Mouse (Mus musculus) left cerebral cortex, postnatal 36 days (tissue): ENCODE measurements around the gene Acox2. TPM values are rescaled to one million over a fixed set of nuclear protein-coding genes. Genes with fewer than 3 reads are reported as not detected.
A peak's percentile ranks its signal among the peaks of the same experiment; 100 is the strongest.

Source experiments
- DNase-seq, 2 experiments: peaks; one replicate each; pipeline ENCODE4 v3.0.0; 2021 to 2022; ENCODE audit warnings: low spot score in 2 of 2, mixed read lengths in 1 of 2
- intact Hi-C: fragments of 180-260 bp; cut with DNase I; formaldehyde crosslinking; loops from one replicate; pipeline ENCODE4 v1.15.1; 2025
- total RNA-seq, 2 experiments: library from RNA; stranded (reverse); gene quantifications; 2 replicates each; pipeline ENCODE4 v1.2.3; 2021

Gene Acox2
- total RNA-seq, 2 experiments from 2014 or later, result not detected

DNA sequence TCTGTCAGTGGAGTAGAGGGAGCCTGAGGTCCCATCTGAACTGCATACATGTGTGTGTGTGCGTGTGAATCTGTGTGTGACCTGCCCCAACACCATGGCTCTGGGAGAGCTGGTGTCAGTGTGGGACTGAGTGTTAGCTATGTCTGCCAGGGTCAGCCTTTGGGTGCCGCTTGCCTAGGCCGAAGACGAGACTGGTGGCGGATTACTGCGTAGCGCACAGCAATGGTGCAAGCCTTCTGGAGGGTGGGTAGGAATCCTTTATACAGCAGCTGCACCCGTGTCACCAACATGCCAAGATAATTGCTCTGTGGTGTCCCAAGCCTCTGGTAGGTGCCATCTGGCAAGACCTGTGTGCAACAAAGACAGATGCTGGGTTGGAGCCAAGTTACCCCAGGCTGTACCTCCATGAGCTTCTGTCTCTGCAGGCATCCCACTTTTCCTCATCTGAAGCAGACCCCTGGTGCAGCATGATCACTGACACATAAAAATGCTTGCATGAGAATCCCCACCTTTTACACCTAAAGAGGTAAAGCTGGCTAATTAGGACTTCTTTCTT lies 7.7 kb downstream of the Acox2 start:
- no peak for DNase-seq
- intact Hi-C loops, result no loop called here

DNA sequence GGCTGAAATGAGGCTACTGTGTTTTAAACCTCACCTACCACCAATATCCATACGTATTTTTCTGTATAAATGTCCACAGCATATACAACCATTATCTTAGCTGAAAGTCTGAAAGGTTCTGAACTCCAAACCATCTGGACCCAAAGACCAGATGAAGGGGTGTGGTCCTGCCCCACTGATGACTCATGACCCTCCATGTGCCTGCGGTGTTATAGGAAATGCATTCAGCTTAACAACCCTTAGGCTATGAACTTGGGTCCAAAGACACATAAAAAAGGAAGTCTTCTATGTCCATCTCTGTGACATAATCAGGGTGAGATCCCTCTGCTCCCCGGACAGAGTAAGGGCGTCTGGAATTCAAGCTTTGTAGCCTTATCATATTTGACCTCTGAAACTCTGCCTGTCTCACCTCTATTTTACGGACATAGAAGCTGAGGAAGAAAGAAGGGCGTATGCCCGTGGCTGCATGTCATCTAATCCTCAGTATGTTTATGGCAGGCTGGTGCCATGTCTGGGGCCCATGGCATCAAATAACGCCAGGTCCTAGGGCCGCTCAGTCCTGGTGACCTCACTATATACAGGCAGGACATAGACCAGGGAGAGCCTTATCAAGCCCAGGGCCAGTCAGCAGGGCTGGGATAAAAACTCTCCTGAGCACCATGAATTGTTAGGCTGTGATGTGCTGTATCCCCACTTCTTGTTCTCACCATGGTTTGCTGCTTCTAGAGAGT lies 8.8 kb downstream of the Acox2 start:
- no peak for DNase-seq
- intact Hi-C loops, result no loop called here

DNA sequence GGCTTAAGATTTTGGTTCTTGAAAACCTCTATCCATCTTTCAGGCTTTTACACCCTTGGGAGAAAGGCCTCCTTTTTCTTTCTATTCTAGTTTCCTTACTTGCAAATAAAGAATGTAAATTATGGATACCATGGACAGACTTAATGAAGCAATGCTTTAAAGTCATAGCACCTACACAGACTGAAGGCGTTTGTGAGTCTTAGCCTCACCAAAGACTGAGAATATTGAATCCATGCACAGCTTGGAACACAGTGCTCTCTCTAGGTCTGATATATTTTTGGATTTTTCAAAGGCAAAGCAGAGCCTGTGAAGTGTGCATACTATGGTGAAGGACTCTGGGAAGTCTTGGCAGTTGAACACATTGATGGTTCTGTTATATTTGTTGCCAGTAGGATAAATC lies 9.9 kb downstream of the Acox2 start:
- DNase-seq, result no peak
- intact Hi-C loops, result no loop called here

DNA sequence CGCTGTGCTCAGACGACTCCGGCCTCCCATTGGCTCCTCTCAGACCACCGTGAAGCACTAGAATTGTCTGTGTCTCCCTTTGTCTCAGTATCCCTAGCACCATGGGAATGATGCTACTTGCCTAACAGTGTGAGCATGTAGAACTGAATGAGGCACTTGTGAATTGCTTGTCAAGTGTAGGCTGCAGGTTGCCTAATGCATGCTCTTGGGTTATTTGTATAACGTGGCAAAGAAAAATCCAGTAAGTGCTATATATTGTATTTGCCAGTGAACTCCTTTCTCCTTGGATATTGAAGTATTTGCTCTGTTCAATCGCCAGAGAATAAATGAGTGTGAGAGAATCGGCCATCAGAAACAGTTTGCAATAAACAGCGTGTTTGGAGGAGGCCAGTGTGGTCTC lies 12.3 kb downstream of the Acox2 start:
- no peak for DNase-seq
- intact Hi-C loops, result no loop called here

DNA sequence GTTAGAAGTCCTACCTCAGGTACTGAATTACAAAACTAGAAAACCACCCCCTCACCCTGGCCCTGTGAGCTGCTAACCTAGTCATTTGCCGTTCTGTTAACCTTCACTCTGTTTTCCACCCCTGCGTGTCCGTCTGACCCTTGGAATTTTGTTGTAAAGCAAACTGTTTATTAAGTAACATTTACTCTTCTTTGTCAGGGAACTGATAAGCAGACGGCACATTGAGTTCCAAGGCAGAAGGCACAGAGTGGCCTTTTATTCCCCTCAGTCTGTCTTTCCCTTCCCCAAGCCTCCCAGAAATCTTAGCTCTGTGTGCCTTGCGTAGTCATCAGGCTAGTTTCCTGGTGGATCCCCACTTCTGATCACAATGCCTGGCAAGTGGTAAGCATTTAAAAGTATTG lies 14.9 kb downstream of the Acox2 start:
- intact Hi-C loops, result no loop called here

DNA sequence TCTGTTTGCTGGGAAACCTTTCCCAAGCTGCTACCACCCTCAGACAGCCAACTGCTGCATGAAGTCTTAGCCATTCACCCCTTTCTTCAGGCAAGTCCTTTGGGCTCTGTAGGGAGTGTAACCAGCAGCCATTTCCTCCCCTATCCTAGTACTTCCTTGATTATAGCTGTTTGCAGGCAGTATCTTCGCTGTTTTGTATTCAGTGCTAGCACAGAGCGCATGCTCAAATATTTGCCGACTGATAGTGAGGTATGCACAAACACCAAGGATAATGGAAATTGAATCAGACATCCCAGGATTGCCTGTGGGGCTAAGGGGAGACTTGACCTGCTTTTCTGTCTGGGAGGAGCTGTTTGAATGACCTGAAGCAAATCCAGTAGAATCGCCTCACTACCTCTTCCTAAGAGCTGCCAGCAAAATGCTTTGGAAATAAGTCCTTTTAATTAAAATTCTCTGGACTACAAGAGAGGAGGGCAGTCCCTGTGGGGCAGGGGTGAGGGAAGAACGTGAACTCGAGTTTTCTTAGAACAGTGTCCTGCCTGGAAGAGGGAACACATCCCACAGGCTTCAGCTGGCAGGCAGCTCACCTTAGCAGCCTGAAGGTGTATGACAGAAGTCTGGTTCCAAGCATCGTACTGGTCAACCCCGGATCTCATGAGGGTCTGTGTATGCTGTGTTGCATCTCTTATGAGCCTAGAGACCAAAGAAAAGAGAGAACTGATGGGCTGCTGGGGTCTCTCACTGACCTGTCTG lies 15.8 kb downstream of the Acox2 start:
- no peak for DNase-seq
- intact Hi-C loops, result no loop called here

More for the DNA sequence above, 14.9 kb downstream of the Acox2 start:
- no peak for DNase-seq

DNA sequence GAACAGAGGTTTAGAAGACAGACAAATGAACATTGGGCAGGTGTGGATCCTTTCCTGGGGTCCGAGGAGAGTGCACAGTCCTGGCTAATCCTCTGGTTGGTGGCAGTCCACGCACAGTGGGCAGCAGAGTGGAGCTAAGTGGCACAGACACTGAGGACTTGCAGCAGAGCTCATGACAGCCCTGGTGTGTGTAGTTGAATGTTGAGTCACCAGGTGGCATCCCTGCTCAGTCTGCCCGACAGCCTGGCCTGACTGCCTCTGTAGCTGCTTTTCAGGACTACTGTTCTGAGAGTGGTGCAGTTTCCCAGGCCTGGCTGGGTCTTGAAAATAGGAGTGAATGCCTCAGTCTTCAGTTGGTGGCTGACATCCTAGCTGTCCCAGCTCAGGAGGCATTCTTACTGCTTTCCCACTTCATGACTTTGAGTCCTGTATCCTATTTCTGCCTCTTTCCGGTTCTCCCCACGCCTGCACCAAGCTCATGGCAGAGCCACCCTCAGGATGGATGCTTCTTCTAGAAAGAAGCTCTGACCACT lies 16.7 kb downstream of the Acox2 start:
- intact Hi-C loops, result no loop called here
- peak in 1 of 2 experiments; percentile 46 for DNase-seq

DNA sequence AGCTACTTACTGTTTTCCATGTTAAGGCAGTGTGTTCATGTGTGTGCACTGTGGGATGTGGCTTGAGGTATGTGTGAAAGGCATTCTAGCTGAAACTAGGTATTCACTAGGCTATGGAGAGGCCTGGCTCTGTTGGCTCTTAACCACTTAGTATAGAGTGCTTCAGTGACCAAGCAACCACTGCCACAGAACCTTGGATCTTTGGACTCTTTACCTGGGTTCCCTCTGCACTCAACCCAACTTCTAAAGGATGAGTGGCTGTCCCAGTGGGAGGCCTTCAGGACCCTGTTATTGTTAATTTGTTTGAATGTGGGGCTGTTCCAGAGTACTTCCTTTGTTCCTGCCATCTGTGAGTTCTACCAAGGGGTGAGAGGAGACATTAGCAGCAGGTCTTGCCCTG lies 17.3 kb downstream of the Acox2 start:
- intact Hi-C loops, result no loop called here
- no peak for DNase-seq

DNA sequence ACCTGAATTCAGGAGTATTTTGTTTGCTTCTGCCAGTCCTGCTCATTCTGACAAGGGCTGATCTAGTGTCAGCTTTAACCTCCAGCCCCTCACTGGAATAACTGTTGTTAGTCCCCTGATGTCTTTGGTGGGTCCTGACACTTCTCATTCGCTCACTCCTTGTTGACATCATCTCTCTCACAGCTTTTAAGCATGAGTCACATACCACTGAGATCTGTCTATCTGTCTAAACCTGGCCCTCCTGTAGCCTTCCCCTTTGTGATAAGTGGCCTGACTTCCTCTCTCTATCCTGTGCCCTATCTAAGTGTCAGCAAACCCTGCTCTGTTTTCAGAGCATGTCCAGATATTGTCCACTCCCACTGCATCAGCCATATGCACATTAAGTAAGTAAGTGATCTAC lies 25.9 kb downstream of the Acox2 start:
- intact Hi-C loops, result no loop called here
- no peak for DNase-seq

DNA sequence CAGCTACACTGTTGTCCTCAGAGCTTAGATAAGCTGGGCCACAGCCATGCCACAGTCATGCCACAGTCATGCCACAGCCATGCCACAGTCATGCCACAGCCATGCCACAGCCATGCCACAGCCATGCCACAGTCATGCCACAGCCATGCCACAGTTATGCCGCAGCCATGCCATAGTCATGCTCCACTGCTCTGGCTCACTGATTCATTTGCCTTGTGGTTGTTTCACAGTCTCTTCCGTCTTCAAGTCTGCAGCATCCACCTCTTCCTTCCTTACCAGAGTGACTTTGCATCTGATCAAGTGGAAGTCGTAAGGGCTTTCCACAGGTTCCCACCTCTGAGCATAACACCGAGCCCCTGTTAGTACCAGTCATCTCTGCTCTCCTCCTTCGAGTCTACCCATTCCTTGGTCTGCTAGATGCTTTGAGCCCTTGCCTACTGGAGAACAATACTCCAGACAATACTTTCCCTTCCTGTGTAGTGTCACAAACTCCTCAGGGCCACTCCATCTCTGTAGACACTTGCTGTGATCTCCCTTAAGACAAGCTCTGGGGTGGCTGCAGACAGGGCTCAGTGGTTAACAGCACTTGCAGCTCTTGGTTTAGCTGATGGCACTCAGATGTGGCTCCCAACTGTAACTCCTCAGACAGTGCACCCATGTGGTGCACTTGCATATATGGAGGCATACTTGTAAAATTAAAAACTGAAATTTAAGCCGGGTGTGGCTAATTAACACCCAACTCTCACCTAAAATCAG lies 26.8 kb downstream of the Acox2 start:
- no peak for DNase-seq
- intact Hi-C loops, result no loop called here

DNA sequence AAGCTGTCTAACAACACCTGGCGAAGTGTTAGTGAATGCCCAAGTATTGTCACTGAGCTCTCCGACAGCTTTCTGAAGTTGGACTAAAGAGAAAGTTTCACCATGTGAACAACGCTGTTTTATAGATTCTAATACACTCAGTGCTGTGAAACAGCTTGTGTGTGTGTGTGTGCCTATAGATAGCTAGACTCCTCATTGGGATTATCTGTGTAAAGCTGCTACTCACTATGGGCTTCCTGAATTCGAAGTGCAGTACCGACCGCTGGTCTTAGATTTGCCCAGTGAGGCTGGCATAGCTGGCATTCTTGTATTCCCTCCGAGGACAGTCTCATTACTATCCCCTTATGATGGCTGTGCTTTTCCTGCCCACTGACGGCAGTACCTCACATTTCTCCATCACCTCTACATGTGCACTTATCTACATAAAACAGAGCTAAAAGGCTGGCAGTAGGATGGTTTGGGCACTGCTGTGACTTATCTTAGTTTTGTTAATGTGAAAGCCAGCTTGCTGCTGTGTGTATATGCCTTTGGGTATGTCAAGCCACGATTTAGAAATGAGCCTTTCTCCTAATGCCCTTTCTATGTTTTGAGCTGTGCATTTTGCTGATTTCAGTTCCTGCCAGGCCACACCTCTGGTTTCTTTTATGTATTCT lies 29.7 kb downstream of the Acox2 start:
- intact Hi-C loops, result no loop called here
- no peak for DNase-seq

DNA sequence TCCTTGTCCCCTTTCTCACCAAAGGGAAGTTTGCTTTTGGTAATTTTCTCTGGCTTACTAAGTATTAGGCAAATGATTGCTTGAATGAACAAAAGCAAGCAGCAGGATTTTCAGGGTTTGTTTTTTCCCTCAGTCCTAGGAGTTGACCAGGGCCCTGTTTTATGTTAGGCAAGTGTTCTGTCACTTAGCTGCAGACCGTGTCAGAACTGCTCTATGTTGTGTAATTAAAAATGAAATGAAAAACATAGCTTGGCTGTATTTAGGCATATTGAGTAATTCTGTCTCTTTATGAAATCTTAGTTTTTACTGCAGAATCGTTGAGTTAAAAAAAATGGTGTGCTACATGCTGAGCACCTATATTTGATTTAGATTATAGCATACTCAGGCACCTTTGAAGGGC lies 34.3 kb downstream of the Acox2 start:
- DNase-seq, result no peak
- intact Hi-C loops, result no loop called here

DNA sequence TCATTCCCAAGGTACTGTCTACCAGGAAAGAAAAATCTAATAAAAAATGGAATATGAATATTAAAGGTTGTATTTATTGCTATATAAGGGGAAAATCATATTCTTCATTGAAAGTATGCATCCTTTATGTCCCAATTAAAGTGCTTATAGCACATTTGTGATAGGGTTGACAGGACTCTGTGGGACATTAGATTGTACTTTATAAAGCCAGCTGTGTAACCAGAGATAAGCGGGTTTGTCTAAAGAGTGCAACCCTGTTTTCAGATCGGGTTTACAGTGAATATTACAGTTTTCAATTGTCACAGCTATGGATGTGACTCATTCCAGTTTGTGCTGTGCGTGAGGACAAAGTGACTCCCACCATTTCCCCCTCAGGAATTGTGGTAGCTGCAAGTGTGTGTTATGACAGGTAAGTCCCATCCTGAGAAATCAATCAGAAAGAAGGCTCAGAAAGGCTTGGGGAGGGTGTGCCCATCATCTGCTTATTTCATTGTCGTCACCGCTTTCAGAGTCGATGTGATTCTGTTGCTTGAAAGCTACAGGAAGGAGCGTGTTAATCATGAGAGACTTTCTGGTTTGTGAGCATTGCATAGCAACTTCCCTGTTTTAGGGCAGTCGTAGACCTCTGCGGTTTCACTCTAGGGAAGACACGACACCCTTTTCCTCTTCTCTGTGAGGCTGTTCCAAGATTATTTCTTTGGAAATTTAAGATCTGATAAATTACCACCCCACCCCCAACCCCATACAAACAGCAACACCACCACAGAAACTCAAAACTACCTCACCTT lies 35.5 kb downstream of the Acox2 start:
- no peak for DNase-seq
- intact Hi-C loops, result no loop called here

DNA sequence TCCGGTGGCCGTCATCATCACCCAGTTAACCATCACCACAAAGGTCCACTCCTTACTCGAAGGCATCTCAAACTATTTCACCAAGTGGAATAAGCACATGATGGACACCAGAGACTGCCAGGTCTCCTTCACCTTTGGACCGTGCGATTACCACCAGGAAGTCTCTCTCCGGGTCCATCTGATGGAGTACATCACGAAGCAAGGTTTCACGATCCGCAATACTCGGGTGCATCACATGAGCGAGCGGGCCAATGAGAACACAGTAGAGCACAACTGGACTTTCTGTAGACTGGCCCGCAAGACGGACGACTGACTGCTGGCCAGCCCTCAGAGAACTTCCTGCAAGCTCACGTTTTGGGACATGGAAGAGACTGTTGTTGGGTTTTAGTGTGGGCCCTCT lies 36.6 kb downstream of the Acox2 start:
- no peak for DNase-seq
- intact Hi-C loops, result no loop called here

DNA sequence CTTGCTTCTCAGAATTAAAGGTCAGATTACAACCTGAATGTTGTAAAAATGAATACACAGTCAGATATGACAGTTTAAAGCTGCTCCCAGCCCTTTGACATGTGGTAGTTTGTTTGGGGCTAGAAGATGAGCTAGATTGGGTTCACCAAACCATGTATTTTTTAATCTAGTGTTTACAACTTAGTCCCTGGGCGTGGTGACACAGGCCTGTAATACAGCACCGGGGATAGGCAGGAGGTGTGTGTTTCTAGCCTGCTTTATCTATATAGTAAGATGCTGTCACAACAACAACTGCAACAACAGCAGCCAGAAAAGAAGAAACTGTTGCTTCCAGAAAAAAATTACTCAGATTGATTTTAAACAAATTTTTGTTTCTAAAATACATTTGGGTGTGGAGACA lies 38.2 kb downstream of the Acox2 start:
- no peak for DNase-seq
- intact Hi-C loops, result no loop called here

DNA sequence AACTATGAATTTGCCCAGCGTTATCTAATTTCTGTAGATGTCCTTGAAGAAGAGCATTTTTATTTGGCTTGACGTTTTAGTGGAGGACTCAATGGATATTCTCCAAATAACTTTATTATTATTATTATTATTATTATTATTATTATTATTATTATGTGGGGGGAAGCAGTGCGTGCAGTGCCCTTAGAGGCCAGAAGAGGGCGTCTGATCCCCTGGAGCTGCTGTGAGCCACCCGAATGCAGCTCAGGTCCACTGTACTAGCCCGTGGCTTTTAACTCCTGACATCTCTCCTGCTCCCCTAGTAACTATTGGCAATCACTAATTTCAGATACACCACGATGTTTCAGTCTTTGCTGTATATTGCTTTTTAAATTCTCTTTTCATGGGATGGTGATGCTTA lies 38.8 kb downstream of the Acox2 start:
- intact Hi-C loops, result no loop called here

DNA sequence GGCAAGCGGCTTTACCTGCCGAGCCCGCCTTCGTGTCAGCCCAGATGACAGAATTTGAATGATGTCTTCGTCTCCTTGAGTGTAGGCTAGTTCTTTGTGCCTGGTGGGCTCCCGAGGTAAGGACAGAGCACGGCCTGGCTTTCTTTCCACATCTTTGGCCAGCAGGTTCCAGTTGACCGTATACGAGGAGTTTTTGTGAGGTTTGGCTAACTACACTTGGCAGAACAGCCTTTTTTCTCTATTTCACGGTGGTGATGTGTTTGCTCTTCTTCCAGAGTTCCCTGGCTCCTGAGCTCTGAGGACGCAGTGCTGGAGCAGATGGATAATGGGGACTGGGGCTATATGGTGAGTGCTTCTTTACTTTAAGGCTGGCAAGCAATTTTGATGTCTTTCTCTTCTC lies 39.3 kb downstream of the Acox2 start:
- DNase-seq, result no peak
- intact Hi-C loops, result loop anchor here (5.0 kb wide), 1 partner anchor 138 kb away; the partner anchor contains the start of gene Rpp14

More for the DNA sequence above, 38.8 kb downstream of the Acox2 start:
- DNase-seq, result no peak

DNA sequence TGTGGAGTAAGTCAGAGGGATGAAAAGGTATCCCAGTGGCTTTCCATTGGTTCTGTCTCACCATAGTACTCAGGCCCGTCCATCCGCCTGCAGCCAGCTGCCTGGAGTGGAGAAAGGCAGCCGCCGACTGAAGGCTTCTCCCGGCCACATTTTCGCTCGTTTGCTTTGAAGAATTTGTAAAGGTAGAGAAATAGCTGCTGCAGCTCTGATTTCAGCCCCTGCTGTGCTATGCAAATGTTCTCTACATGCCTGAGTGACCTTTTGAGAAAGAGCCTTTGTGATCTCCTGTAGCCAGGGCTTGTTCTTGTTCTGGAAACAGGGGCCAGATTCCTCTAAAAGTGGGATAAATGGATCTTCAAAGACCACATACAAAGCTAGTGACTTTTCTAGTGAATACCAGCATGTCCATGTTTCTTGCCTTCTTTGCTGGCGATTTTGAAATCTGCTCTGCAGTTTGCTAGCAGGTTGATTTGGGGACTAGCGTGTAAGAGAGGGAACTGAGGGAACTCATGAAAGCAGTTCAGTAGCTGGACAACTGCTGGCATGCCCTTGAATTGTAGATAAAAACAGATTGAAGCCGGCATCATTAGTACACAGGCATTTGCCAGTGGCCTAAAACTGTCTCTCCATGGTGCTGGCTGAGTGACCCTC lies 40.3 kb downstream of the Acox2 start:
- intact Hi-C loops, result loop anchor here (5.0 kb wide), 1 partner anchor 137 kb away; the partner anchor contains the start of gene Rpp14
- no peak for DNase-seq
